Mouse (Mus musculus) spleen, postnatal 10 days (tissue): Measurements from ENCODE around the gene Gnaz.

Experiments used
- DNase-seq, 2 experiments: peaks; one replicate each; pipeline ENCODE4 v3.0.0; 2021 to 2022; ENCODE audit warnings: low spot score in 2 of 2

Gene Gnaz

DNA sequence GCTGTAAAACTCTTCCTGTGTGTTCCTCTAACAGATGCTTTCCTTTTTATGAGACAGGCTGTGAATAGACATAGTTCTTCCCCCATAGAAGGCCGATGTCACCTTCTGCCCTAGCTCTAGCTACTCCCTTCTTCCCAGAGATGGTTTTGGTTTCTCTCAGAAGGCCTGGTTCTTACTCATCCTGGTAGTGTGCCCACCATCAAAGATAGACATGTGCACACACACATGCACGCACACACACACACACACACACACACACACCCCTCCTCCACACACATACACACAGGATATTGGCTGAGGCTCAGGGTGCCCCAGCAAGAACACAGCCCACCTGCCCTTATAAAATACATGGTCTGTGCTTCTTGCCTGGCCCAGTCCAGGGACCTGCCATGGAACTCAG is 2.3 kb downstream of the Gnaz start:
- no peak for DNase-seq

DNA sequence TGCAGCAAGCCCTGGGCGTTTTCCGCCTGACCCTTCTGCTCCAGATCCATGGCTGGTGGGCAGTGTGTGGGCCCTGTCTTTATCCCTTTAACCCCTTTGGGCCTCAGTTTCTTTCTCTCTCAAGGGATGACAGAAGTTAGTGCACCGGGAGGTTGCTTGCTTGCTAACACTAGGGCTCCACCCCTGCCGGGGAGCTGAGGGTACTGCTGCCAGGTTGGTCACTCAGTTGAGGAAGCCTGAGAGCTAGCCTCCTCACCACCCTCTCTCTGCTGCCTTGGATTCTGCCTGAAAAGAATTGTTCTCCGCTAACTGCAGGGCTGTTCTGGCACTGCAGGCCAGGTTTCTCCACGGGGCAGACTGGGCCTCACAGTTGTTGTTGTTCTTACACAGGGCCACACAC is 6.0 kb downstream of the Gnaz start:
- no peak for DNase-seq

DNA sequence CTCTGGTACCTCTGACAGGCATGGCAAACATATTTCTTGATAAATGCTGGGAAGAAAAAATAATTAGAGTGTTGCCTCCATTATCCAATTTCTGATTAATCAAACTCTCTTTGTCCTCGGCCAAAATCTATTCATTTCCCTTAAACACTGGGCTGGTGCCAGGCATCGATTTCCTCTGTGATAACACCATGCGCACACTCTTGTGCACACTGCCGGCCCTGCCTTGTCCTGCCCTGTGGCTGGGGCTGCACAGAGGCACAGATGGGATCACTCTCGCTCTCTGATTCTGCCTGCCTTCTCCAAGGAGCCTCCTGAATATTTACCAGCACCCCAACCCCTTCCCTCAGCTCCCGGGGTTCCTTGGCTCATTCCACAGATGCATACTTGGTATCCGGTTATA is 8.6 kb downstream of the Gnaz start:
- DNase-seq, result no peak

DNA sequence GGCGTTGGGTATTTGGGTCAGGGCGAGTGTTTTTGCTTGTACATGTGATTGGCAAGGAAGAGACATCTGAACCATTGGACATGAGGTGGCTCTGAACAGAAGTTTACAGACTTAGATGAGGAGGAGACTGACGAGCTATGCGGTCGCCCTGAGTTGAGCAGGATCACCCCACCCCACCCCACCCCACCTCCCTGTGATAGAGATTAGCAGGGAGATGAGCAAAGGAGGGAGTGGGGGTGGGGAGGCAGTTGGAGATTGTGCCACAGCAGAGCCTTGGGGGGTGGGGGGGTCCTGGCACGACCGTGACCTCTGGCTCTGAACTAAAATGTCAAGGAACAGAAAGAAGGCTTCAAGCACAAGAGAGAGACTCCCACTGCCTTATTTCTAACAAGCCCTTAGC is 9.5 kb downstream of the Gnaz start:
- DNase-seq, result no peak

DNA sequence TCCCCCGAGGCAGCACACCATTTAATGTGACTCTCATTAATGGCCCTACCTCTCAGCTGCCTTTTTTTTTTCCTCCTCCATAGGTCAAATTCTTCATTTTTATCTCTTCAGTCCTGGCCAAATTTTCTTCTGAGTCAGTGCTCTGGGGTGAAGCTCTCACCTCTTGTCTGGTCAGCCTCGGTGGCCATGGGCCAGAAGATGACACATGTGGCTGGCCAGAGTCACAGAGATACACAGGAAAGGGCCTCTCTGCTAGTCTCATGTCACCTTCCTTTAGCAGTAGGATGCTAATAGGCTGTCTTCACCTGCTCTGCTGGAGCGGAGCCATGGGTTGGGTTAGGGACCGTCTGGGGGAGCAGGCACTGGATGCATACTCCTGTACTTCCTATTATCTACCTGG is 11.1 kb downstream of the Gnaz start:
- DNase-seq, result no peak

DNA sequence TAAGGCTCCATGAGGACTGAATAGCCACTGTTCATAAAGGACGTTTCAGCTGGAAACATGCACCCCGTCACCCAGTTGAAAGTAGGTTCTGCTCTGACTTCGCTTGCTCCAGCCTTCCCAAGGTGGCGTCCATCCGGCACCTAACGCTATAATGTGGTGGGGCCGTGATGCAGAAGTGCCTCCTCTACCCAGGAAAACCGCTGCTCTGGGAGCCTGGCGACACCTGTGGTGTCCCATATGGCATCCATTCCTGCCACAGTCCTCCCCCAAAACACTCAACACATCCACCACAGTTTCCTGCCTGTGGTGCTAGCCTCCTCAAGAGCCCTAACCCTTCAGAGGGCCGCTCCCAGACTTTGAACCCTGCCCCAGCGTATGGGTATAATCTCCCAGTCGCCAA is 14.2 kb downstream of the Gnaz start:
- DNase-seq, result no peak

DNA sequence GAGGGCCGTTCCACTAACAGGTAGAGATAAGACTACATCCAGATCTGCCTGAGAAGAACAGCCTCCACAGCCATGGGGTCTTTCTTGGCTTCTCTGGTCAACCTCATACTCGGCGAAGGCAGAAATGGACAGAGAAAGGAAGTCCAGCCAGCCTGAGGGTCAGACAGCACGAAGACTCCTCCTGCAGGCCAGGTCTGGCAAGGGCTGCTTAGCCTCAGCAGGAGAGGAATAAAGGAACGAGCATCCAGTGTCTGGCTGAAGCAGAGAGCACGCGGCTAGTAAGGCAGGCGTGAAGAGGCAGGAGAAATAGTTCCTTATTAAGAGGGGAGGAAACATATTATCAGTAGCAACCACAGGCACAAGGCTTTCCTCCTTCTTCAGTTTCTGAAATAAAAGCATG is 16.2 kb downstream of the Gnaz start:
- DNase-seq, result no peak

DNA sequence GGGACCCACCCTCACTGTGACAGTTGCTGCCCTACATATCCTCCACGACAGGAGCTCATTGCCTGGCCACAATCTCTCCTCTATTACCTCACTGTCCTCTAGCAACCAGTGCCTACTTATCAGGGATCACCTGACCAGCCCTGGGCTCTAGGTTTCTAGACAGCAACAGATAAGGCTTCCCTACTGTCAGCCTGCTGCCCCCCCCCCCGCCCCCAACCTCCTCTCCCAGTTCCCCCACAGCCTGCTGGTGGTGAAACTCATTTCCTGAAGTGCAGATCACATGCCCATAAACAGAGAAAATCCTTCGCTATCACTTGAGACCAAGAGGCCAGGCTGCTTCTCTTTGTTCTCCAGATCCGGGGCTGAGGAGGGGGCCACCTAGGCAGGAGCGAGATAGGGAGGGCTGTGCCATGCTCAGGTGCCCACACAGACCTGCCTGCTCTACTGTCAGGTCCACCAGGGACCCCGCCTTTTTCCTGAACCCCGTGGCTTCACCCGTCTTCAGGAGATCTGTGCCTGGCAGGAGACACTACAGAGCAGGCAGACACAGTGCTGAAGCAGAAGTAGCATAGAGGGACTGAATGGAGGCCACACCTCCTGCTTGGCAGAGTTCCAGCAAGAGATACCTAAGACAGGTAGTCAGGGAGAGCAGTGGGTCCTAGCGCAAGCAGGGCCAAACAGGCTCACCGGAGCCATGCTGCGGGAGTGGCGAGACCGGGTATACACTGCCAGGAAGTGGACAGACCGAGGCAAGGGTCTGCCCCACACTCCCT is 20.9 kb downstream of the Gnaz start:
- no peak for DNase-seq

DNA sequence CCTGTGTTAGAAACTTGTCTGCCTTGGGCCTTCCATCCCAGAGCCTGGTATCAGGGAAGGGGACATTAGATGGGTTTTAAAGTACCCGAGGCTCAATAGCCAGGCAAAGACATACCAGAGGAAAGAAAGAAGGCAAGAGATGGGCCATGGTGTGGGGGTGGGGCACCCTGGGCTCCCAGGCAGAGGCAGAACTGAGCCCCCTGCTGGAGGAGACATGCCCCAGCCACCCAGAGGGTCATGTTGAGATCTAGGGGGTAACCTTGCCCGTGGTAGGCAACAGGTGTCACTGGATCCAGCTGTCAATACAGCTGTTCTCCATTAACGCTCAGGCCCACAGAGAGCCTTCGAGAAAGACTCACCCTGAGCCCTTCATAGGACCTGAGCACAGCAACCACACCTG is 22.8 kb downstream of the Gnaz start:
- DNase-seq, result no peak

DNA sequence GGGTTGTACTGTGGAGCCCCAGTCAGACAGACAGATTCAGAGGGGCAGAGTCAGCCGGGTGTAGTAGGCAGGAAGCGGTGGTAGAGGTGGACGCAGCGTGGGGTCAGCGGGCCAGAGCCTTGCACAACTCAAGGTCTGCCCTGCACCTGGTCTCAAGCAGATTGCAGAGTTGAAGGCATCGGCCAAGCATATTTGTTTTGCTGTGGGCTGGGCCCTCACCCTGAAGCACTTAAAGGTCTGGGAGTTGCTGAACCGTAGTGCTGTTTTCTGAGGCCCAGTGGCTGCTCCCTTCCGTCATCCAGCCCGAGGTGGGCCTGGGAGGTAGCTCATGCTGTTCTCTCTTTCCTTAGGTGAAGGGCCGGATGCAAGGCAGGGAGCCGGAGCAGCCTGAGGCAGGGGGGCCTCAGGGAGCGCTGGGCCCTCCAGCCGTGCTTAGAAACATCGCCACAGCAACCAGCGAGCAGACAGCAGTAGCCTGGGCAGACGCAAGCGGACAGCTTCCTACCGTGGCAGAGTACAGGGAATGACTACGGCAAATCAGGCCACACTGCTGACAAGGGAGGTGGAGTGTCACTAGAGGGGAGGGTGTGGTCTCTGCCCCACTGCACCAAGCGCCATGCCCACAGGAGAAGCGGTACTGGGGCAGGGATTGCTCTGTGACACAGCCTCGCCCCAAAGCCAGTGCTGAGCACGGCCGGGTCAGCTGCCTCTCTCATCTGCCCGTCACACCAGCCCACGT is 23.8 kb downstream of the Gnaz start:
- no peak for DNase-seq

DNA sequence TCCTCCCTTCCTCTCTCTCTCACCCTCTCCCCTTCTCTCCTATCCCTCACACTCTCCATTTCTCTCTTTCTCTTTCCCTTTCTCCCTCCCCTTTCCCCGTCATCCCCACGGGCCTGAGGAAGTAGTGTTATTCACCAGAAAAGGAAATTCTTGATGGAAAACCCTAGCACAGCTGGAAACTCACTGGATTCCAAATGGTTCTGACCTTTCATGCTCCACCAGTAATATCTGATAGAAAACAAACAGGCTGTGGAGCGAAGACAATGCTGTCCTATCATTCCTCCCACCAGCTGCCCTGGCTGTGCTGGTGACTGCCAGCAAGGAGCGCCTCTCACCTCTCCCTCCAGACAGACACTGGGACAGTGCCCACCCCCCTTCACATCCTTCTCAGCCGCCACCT is 27.9 kb downstream of the Gnaz start:
- DNase-seq, result no peak

DNA sequence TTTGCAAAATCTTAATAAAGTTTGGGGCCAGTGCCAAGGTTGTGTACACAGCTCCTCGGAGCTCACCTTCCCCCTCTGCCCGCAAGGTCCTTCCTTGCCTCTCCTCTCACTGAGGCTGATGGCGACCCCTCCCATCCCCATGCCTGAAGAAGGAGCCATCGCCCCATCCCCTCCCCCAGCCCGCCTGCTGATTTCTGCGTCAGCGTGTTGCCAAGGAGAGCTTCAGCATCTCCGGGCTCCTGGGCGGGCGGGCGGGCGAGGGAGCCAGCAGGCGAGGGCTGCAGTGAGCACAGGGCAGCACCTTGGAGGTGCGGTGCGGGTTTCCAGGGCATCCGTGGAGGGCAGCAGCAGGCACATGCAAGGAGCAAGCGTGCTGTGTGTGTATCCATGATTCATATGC is 28.4 kb downstream of the Gnaz start:
- no peak for DNase-seq

DNA sequence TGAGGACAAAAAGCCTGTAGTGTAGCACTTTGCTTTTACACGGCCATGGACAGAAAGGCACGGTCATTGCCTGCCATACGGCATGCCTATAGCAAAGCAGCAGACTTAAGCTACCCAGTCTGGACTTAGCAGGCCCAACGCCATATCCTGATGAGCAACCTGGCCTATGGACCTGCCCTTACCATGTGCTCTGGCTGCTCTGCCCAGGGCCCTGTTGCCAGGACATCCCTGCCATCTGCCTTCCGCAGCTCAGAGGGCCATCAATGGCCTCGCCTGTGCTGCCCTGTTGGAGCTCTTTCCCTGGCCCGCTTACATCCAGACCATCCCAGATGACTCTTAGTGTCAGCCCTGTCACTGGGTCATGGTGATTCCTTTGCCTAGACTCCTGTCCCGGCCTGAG is 34.4 kb downstream of the Gnaz start:
- no peak for DNase-seq

DNA sequence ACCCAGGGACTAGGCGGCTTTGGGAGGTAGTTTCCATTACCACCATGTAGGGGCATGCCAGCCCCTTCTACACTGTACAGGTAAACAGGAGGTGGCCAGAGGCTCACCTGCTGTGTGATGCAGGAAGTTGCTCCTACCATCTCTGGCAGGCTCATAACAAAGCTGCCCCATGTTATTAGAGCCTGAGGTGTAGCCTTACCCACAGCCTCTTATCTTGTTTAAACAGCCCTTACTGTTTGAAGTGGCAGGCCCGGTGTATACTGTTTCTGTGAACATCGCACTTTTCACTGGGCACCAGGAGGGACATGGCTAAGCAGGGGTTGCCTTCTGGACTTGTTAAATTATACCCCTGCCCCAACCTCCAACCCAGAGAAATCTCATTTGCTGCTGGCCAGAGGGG is 37.1 kb downstream of the Gnaz start:
- DNase-seq, result no peak

DNA sequence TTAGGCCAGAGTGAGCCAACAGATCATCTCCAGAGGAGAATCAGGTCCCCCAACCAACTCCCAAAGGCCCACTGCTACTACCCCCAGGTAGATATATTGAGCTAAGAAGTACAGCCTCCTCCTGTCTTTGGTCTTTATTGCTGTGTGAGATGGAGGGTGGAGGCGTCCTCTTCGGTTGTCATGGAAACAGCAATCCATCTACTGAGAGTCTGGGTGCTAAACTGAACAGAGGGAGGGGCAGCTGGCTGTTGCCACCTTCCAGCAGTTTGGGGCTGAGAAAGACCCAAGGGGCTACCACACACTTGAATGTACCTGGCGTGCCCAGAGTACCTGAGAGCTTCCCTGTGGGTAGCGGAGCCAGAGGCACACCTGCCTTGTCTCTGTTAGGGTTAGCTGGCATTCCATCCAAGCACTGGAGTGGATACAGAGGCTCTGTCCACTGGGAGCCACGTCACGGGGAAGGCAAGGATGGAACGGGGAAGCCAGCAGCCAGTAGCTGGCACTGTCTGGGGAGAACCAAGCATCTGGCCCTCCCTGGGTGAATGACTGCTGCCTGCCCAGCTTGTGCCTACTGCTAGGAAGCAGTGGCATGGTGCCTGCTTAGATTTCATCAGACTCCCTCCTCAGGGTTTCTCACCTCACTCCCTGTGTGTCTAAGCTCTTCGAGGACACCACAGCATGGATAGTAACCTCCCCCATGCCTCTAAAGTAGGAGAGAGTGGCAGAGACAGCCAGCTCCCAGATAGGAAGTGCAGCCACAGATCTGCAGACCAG is 40.1 kb downstream of the Gnaz start:
- no peak for DNase-seq

DNA sequence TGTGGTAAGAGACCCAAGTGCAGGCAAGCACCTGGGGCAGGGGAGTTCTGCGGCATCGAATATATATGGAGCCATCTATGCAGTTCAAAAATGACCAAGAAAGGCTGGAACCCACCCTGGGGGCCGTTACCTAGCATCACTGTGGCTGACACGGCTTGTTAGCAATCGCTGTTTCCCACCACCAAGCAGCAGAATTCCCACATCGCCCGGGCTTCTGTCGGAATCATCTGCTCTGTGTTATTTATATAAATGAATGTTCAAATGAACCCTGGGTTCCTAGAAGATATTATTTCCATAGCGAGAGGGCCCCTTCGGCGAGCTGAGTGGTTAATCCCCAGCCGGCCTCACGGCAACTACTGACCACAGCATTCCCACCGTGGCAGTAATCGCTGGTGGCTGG is 43.7 kb downstream of the Gnaz start:
- DNase-seq, result no peak

DNA sequence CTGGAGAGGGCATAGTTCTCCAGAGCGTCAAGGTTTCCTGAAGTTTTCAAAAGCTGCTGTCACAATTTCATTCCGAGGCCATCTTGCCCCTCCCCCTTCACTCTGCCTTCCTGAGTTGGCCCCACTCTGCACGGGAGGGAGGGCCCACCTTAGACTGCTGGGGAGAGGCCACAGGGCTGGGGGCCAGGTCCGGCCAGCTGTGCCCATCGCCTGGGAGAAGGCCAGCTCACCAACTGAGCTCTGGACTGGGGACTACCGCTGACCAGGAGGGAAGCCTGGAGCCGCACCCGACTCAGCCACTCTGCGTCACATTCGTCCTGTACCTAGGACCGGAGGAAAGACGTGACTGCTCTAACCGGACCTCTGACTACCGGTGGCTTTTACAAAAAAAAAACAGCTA is 48.5 kb downstream of the Gnaz start:
- no peak for DNase-seq

DNA sequence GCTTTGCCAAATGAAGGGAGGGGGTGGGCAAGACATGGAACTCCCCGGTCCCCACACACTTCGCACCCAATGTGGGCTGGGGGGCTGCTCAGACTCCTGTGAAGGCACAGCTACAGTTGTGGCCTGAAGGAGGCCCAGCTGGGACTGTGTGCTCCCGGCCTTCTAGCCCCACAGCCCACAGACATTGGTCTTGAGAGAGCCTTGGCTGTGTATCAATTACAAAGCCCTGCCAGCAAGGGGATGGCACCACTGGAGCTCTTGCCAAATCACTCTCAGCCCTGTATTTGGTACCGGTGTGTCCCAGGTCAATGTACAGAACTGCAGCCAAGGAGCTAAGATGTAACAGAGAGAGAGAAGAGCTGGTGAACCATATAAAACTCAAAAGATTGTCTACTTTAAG is 49.5 kb downstream of the Gnaz start:
- DNase-seq, result no peak

DNA sequence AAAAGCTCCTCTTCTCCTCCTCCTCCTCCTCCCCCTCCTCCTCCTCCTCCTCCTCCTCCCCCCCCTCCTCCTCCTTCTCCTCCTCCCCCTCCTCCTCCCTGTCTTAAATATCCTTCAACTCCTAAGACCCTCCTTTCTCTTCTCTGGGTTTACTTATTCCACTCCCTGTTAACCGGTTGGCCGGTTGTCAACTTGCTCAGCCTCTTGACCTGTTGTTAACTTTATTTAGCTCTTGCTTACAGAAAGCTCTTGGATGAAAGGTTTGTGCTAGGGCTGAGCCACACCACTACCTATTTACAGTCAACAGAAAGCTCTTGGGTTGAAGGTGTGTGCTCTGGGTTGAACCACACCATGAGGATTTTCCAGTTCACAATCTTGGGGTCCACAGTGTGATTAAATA is 53.3 kb downstream of the Gnaz start:
- DNase-seq, result no peak

DNA sequence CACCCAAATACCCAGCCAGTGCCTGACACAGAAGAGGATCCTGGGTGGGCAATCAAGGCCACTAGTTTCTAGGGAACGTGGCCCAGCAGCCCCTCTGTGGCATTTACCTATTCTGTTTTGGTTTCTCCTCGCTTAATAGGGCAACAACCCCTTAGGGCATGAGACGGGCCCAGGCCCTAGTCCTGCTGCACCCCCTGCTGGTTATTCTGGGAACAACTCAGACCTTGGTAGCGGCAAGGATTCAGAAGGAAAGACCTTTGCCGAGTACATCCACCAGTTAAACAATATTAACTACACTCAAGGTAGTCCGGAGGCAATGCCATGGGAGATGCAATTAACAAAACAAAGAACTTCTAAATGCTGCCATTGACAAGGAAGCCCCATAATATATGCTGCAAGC is 54.2 kb downstream of the Gnaz start:
- peak; percentile 54 to 76 for DNase-seq

DNA sequence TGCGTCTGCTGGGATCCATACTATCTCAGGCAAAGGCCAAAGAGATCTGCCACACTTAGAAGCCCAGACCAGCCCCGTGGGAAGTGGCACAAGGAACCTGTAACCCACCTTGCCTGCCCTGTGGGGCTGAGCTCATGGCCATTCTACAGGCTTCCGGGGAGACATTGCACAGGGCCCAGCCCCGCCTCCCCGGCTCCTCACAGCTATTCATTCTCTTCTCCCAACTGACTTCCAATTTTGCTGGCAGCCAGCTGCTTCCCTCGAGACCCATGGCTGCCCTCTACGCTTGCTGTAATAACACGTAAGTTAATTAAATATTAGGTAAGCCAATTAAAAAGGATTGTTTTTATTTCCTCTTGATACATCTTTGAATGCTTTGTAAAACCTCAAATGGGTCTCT is 59.5 kb downstream of the Gnaz start:
- DNase-seq, result no peak

DNA sequence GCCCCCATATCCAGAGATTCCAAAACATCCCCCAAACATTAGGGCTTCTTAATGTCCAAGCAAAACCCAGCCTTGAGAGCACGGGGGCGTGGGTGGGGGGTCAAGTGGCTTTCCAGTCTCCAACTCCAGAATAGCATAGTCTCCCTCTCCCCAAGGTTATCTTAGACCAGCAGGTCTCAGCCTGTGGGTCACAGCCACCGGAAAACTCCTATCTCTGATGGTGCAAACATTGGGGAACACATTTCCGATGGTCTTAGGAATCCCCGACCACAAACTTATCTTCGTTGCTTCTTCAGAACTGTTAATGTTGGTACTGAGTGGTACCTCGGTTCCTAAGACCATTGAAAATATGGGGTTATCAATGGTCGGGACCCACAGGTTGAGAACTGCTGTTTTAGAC is 61.8 kb downstream of the Gnaz start:
- no peak for DNase-seq

DNA sequence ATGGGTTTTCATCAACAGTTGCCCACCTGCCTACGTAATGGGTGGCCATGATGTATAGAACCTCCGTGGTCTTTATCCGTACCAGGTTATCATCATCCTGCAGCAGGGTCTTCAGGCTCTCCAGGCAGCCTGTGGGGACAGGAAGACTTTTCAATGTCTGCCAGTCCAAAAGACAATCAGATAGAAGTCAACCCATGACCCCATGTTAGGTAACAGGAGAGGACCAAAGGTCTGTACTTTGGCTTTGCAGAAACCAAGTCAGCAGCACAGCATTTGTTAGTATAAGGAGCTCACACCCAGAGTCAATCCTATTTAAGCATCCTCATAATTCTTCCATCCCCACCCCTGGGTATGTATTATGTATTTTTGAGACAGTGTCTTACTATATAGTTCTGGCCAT is 62.7 kb downstream of the Gnaz start:
- no peak for DNase-seq
